Mouse (Mus musculus): Measurements from ENCODE around the gene Stard13.
A peak's percentile ranks its signal among the peaks of the same experiment; 100 is the strongest.

Gene Stard13

GRCm38 (mm10) chr5:151142671-151143601 lies 90.7 kb downstream of the Stard13 start:
- peak in 1 of 2 experiments; percentile 19 for DNase-seq (ENCODE audit: low spot score in 2 of 2)

GRCm38 (mm10) chr5:151142241-151142640 lies 91.4 kb downstream of the Stard13 start:
- no peak for DNase-seq (ENCODE audit: low spot score in 2 of 2)

- no peak for DNase-seq (ENCODE audit: low spot score in 2 of 2)
Observed at GRCm38 (mm10) chr5:151137901-151138300, 95.7 kb downstream of the Stard13 start.

- peak in 1 of 2 experiments; percentile 39 for DNase-seq (ENCODE audit: low spot score in 2 of 2)
Observed at GRCm38 (mm10) chr5:151137311-151137710, 96.3 kb downstream of the Stard13 start.

GRCm38 (mm10) chr5:151135965-151136364 lies 97.7 kb downstream of the Stard13 start:
- peak in 1 of 2 experiments; percentile 39 for DNase-seq (ENCODE audit: low spot score in 2 of 2)

GRCm38 (mm10) chr5:151135078-151135826 lies 98.4 kb downstream of the Stard13 start:
- DNase-seq (ENCODE audit: low spot score in 2 of 2): no peak

GRCm38 (mm10) chr5:151134202-151134601 lies 99.4 kb downstream of the Stard13 start:
- no peak for DNase-seq (ENCODE audit: low spot score in 2 of 2)

- no peak for DNase-seq (ENCODE audit: low spot score in 2 of 2)
Observed at GRCm38 (mm10) chr5:151133744-151134143, 99.9 kb downstream of the Stard13 start.

- DNase-seq (ENCODE audit: low spot score in 2 of 2): no peak
Observed at GRCm38 (mm10) chr5:151129762-151130161, 103.9 kb downstream of the Stard13 start.

GRCm38 (mm10) chr5:151127298-151127717 lies 106.3 kb downstream of the Stard13 start:
- no peak for DNase-seq (ENCODE audit: low spot score in 2 of 2)

- no peak for DNase-seq (ENCODE audit: low spot score in 2 of 2)
Observed at GRCm38 (mm10) chr5:151126608-151127005, 107.0 kb downstream of the Stard13 start.

GRCm38 (mm10) chr5:151125985-151126607 lies 107.5 kb downstream of the Stard13 start:
- no peak for DNase-seq (ENCODE audit: low spot score in 2 of 2)

- DNase-seq (ENCODE audit: low spot score in 2 of 2): no peak
Observed at GRCm38 (mm10) chr5:151117846-151118245, 115.8 kb downstream of the Stard13 start.

GRCm38 (mm10) chr5:151116192-151116887 lies 117.3 kb downstream of the Stard13 start:
- no peak for DNase-seq (ENCODE audit: low spot score in 2 of 2)

GRCm38 (mm10) chr5:151112743-151113142 lies 120.9 kb downstream of the Stard13 start:
- no peak for DNase-seq (ENCODE audit: low spot score in 2 of 2)

GRCm38 (mm10) chr5:151111080-151111871 lies 122.4 kb downstream of the Stard13 start:
- DNase-seq (ENCODE audit: low spot score in 2 of 2): no peak

- DNase-seq (ENCODE audit: low spot score in 2 of 2): peak; percentile 40 to 75
Observed at GRCm38 (mm10) chr5:151110461-151110908, 123.2 kb downstream of the Stard13 start.

GRCm38 (mm10) chr5:151109822-151110221 lies 123.8 kb downstream of the Stard13 start:
- DNase-seq (ENCODE audit: low spot score in 2 of 2): no peak

- no peak for DNase-seq (ENCODE audit: low spot score in 2 of 2)
Observed at GRCm38 (mm10) chr5:151108955-151109354, 124.7 kb downstream of the Stard13 start.

- no peak for DNase-seq (ENCODE audit: low spot score in 2 of 2)
Observed at GRCm38 (mm10) chr5:151108291-151108897, 125.2 kb downstream of the Stard13 start.

All from left cerebral cortex, adult 9 months (tissue).